Mouse (Mus musculus) gastrocnemius, adult 18-20 months (tissue): ENCODE measurements around the gene Eps15l1. TPM values are rescaled to one million over a fixed set of nuclear protein-coding genes. Genes with fewer than 3 reads are reported as not detected.

ENCODE experiments used
- DNase-seq: peaks from one replicate; pipeline ENCODE4 v3.0.0; 2021; ENCODE audit warnings: low spot score
- total RNA-seq, 2 experiments: library from RNA; stranded (reverse); gene quantifications; 2 replicates each; pipeline ENCODE4 v1.2.3; 2021

The Eps15l1 gene
- total RNA-seq, 2 experiments from 2014 or later = 21.9 to 22.5 TPM

DNA sequence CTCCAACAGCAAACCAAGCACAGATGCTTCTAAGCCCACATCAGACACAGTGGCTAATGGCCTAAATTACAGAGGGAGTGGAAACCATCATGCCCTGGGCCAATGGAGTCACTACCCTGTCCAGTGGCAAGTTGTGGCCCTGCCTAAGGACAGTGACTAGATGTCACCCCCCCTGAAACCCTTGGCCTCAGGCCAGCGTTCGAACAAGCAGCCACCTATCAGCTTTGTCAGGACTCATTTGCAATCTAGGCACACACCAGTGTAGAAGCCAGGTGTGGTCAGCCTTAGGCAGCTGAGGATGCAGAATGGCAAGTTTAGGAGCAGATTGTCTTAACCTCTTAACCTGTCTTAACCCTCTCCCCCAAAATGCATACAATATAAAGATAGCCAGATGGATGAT, 6.0 kb downstream of the Eps15l1 start:
- no peak for DNase-seq

DNA sequence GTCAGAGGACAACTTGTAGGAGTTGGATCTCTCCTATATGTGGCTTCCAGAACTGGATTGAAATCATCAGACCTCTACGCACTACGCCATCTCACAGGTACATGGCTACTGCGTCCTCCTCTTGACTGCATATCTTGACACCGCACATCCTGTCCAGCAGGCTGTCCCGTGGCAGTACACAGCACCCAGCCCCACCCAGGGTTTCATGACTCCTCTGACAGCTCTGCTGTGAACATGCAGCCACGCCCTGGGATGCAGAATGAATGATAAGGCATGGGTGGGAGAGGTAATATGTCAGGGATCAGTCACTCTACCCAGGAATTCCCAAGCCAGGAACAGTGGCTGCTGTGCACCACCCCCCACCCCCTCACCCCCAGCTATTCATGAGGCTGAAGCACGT, 7.4 kb downstream of the Eps15l1 start:
- DNase-seq = no peak

DNA sequence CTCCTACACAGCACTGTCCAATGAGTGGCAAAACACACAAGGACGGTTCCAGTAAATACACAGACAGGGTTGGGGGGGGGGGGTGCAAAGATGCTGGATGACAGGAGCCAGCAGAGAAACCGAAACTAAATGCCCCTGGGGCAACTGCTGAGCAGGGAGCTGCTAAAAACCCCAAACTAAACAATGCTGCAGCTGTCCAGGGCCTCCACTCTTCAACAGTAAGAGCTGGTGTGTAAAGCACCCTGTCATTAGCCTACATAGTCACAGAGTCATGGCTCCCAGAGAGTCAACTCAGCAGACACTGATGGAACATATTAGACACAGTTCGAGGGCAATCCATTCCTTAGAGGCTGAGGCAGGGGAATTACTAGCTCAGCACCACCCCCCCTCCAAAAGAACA, 11.8 kb downstream of the Eps15l1 start:
- no peak for DNase-seq

DNA sequence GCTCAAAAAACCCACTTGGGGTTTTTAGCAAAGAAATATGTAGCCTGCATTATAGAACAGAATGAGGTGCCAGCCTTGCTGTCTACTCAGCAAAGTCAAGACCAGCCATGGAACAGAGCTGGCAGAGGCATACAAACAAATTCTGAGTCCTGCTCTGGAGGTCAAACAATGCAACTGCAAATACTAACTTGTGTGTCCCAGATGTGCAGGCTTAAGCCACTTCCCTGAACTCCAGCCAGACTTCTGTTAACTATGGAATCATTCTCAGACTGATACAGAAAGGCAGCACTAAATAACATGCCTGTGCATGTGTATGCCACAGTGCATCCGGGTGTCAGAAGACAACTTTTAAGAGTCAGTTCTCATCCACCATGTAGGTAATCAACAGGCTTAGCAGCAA, 13.4 kb downstream of the Eps15l1 start:
- DNase-seq = no peak

DNA sequence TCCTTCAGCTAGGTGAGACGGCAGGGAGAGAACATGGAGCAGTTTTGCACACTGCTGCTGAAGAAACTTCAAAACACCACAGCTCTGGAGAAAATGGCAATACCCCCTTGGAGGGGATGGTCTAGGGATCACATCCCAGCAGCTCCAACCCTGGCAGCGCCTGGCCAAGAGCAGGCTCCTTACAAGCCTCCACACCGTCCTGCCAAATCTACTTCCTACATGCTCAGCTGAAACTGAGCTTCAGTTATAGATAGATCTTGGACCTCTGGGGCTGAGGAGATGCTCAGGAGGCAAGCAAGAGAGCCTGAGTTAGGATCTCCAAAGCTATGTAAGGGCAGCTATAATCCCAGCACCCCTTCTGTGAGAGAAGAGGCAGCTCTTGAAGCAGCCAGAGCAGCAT, 18.3 kb downstream of the Eps15l1 start:
- DNase-seq = peak; percentile 34

DNA sequence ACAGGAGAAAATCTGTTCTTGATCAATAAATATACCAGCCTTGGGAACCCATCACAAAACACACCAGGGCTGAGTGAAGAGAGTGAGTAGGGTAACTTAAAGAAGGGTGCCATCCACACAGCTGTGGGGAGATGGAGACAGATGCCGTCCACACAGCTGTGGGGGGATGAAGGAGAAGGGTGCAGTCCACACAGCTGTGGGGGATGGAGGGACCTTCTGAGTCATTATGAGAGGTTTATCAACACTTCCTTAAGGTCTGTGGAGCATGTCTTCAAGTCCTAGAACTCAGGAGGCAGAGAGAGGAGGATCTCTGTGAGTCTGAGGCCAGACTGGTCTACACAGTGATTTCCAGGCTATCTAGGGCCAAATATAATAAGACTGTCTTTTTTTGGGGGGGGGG, 19.9 kb downstream of the Eps15l1 start:
- no peak for DNase-seq

DNA sequence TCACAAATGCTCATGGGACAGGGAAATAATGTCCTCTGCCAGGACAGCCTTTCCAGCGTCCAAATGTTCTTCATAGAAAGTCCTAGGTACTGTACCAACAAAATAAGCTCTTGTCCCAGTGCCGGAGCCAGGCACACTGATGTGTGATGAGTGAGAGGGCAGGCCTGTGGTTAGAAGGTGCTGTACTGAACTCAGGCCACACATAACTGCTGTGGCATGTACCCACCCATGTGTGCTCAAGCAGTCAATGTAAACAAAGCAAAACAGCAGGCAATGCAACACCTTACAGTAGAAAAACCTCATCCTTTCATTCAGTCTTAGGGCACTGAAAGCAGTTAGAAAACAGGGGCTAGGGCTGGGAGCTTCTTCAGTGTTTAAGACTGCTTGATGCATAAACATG, 35.5 kb downstream of the Eps15l1 start:
- no peak for DNase-seq

DNA sequence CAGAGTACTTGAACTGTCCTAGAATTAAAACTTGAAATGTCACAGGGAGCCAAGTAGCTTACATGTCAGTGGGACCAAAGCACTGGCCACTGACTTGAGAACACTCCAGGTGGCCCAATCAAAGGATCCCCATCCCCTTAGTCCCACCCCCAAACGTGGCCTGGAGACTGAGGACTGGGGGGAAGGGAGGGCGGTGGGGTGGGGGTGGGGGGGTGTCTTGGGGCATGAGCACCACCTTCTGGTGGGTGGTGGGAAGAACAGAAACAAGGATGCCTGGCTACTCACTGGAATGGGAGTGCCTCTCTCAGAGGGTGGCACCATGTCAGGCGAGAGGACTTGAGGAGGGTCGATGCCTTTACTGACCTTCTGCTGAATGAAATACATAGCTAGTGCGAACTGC, 38.9 kb downstream of the Eps15l1 start:
- no peak for DNase-seq

DNA sequence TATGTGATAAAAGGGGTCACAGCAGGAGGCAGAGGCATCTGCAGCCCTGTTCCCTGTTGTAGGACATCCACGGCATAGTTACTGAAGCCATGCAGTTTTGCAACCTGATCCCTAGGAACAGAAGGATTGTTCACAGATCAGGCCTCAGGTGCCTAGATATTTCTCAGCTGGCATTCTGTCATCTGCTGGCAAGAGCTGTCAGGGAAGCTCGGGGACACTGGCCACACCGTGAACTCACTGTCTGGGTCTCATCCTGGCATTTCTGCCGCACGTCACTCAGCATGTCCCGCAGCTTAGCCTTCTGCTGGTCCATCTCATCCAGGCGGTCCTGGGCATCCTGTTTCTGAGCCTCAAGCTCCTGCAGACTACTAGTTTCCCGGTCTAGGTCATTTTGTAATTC, 40.6 kb downstream of the Eps15l1 start:
- DNase-seq = no peak

DNA sequence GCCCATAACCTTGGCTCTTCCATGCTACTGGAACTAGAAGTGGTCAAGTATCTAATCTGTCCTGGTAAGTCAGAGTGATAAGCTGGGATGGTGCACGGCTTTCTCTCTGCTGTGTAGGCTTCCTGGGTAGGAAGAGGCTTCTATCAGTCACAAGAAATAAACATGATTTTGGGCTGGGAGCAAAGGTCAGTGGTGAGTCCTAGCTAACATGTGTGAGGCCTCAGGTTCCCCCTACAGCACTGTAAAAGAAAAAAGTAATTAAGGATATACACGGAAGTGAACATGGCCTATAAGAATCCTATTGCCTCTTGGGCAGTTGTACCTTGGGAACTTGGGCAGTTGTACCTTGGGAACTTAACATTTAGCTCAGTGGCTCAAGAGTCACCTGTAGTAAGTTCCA, 44.4 kb downstream of the Eps15l1 start:
- DNase-seq = no peak

DNA sequence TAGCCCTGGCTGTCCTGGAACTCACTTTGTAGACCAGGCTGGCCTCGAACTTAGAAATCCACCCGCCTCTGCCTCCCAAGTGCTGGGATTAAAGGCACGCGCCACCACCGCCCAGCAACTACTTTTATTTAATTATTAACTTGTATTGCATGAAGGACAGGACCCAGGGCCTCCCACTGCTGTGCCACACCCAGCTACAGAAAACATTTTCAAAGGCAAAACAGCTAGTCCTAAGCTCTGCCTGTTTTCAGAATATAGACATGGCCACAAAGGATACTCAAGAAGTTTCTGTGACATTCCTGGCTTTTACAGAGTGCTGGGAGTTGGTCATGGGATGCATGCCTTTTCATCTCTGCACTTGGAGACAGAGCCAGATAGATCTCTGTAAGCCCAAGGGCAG, 45.0 kb downstream of the Eps15l1 start:
- DNase-seq = no peak

DNA sequence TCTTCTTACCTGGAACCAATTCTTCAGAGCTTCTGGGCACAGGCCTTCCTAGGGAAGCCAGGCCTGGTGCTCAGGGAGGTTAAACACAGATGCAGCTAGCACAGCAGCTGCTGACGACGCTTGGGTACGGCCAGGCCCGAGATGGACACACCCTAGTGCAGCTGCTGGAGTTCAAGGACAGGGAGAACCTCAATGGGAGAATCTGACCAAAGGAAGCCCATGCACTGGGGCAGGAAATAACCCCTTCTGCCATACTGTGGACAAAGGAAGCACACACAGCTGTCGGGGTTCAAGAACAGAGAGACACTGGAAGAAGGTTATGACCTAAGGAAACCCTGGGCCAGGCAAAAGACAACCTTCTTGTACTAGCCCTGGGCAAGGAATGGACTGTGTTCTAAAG, 46.1 kb downstream of the Eps15l1 start:
- DNase-seq = no peak

DNA sequence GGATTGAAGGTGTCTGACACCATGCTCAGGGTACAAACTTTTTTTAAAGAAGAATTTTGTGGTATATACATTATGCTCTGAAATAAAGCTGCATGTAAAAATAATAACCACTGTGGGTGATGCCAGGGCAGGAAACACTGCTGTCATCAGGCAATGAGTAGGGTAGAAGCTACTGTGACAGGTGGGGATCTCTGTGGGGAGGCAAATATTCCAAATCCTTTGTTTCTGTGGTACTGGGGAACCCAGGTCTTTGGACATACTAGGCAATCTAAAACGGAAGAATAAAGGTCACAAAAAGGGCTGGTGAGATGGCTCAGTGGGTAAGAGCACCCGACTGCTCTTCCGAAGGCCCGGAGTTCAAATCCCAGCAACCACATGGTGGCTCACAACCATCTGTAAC, 48.9 kb downstream of the Eps15l1 start:
- no peak for DNase-seq

DNA sequence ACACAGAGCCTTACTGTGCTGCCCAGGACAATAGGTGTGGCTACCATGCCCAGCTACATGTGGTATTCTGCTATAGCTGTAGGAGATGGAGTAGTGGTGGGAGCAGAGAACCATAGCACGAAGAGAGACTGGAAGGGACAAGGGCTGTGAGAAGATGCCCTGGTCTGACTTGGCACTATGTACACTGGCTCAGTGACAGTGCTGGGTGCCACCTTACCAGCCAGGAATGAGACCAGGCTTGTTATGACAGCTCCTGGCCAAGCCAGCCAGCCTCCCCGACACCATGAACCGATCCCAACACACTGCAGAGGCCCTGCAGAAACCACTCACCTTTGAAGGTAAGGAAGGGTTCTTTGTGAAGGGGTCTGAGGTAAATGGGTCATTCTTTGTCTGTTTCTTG, 49.9 kb downstream of the Eps15l1 start:
- peak; percentile 55 for DNase-seq

DNA sequence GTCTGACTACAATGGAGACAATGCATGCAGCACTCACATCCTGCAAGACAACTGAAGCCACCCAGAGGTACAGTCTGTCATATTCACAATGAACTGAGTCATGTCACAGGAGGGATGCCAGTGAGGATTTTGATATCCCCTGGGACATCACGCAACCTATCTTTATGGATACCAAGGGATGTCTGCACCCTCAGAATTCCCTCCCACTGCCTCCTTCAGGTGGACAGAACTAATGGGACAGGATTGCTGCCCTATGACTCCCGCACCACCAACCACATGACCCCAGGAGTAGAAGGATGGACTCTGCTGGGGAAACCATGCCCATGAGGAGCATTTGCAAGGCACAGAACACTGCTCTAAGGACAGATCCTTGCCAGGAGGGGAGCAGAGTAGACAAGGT, 54.8 kb downstream of the Eps15l1 start:
- DNase-seq = no peak

DNA sequence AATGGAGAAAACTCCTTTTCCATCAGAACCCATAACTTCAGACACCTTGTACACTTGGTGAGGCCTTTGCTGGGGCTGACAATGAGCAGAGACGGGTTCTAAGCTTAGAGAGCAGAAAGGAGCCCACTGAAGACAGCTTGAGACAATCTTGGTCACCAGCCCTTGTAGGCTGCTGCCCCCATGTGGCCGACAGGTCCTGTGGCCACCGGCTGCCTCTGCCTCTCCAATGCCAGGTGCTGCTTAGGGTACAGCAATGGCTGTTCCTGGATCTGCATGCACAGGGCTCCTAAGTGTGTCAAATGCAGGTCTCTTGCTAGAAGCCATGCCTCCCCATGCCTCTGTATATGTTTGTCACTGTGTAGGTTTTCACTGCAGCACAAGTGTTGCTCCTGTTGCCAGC, 55.4 kb downstream of the Eps15l1 start:
- peak; percentile 79 for DNase-seq

DNA sequence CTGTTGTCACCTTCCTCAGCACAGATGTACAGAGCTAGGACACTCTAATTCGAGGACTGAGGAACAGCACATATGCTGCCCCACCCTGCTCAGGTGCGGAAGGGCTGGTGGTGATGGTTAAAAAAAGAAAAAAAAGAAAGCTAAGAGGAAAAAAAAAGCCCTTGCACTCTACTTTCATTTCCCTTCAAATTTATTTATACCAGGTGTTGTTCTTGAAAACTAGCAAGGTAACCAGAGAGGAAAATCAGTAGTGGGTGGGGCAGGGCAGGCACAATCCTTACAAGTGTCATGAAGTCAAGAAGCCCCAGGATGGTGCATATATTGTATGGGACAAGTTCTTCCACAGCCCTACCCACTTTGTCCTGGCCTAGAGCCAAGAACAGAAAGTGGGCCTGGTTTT, 56.2 kb downstream of the Eps15l1 start:
- no peak for DNase-seq

DNA sequence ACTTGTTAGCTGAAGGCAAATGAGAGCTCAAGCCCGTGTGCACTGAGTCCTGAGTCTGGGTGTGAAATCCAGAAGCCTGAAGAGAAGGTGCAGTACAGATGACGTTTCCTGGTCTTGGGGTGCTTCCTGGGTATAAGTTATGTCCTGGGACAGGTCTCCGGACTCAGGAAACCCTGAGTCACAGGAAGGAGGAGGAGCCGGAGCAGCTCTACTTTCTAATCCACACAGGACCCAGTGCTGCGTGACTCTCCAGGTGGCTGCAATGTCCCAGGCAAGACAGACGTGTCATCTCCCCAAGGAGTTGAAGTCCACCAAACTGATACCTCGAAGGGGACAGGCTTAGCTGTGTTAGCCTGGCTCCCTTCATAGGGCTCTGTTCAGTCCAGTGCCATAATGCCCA, 57.8 kb downstream of the Eps15l1 start:
- no peak for DNase-seq

DNA sequence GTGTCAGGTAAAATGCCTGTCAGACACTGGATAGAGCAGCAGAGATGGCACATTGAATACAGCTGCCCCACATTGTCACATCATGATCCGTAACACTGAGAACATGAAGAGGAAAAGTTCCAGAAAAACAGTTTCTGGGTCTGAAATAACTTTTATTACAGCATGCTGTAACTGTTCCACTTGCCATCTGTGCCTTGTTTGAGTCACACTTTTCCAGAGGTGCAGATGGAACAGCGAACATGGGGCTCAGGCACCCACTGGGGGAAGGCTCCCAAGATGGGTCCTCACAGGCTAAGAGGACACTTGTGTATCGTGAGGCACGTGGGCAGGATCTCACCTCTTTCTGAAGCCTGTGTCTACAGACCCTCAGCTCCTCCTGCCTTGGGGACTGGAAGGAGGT, 58.5 kb downstream of the Eps15l1 start:
- no peak for DNase-seq

DNA sequence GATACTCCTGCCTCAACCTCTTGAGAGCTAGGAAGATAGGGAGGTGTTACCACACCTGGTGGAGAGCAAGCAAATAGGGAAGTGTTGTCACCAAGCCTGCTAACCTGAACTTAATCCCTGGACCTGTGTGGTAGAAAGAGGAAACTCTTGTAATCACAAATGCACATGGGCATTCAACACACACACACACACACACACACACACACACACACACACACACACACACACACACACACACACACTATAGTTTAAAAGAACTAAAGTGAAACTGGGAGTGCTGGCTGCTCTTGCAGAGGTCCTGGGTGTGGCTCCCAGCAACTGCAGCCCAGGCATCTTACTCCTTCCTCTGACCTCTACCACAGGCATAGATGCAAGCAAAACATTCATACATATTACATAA, 61.1 kb downstream of the Eps15l1 start:
- DNase-seq = no peak

DNA sequence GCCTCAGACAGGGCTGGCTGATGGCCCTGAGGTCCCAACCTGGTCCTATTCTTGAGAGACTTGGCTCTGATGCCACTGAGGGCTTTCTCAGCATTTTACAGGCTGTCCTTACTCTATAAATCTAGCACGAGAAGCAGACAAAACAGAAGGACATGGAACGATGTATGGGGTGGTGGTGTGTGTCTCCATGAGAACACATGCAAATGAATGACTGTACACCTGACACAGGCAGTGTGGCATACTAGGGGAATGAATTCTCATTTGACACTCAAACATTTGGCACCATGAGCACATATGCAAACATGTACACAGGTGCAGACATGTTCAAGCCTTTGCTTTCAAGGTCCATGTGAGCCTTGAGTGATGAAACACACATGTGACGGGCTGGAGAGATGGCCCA, 64.7 kb downstream of the Eps15l1 start:
- DNase-seq = no peak

DNA sequence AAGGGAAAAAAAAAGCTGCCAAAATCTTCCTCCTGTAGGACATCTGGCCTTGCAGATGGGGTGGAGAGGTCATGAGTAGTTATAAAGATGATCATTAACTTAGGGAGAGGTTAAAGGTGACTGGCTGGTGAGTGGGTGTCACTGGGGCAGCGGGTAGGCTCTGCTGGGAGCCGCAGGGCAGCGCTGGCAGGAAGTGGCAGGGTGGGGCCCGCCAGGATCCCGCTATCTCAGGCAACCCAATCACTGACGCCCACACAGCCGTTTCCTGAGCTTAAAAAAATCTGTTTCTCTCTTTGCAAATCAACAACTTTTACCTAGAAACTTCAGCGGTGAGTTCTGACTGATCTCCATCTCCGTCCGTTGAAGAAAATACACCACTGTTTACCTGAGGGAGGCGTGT, 67.0 kb downstream of the Eps15l1 start:
- DNase-seq = no peak

DNA sequence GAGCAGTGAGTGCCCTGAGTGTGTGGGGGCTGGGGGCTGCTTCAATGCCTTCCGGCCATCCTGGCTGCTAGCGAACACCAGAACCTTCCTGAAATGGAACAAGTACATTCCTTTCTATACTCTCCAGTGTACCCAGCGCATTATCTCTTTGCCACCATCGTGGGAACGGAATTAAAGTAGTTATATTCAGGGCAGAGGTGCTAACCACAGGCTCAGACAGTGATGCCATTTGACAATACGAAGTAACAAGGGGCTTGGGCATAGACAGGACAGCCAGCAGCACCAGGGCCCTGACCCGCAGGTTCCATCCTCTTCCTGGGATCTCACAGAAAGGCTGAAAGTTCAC, 67.6 kb downstream of the Eps15l1 start:
- no peak for DNase-seq

DNA sequence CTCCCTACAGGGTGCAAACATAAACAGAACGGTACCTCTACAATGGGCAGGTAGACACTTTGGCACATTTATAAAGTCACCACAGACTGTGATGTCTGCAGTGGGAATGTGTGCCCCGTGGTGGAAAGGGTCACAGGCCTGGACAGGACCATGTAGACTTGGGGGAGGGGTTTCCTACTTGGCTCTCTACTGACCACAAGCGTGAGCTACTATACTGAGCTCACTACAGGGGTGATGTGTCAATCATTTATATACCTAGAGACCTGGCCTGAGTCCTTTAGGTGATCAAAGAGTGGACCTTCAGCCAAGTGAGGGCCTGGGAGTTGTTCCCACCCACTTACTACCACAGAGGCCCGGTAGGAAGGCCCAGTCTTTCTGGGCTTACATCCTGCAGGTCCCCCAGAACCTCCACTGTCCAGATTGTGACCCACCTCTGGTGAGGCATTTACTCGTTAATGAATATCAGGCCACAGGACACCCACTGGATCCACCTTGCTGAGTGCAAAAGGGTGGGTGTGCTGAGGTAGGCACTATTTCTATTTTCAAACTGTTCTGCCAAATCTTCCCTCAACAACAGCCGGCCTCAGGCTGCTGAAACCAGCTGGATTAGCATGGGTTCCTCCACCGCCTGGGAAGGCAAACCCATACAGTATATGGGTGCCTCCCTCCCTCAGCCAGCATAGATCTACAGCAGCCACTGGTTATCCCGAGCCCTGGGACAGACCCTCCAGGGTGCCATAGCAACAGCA, 68.1 kb downstream of the Eps15l1 start:
- no peak for DNase-seq
